Mouse (Mus musculus): ENCODE results near the gene Hoxd11.

Gene Hoxd11

DNA sequence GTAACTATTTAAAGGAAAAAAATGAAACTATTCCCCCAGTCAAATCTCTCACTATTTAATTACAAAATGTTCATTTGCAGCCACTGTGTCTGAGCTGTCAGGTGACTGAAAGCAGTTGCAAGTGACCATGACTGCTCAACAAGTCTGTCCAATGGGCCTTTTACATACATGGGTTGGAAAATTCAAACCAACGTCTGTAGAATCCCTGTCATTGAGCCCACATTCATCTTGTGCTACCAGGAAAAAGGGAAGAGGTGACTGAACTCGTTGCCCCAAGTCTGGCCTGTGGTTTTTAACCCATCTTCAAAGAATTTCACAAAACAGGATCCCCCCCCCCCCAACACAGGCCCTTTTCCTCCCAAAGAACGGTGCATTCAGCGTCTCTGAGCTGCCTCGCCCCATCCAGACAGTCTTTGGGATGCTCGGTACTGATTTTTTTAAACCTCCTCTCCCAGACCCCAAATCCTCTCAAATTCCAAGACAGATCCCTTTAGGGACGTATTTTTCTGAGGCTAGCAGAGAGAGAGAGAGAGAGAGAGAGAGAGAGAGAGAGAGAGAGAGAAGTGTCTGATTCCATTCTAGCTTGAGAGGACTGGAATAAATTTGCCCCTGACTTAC, 16.6 kb downstream of the Hoxd11 start:
- no peak for DNase-seq (ENCODE audit: low spot score)

GRCm38 (mm10) chr2:74696442-74697335, 17.3 kb downstream of the Hoxd11 start:
- no peak for DNase-seq (ENCODE audit: low spot score)

- DNase-seq (ENCODE audit: low spot score): no peak
These were observed 18.3 kb downstream of the Hoxd11 start, which contains the start of gene Hoxd9 for GRCm38 (mm10) chr2:74697567-74698121. Gene Hoxd9, plus strand, starts transcription at chr2:74697727.

- no peak for DNase-seq (ENCODE audit: low spot score)
These were observed 19.1 kb downstream of the Hoxd11 start for GRCm38 (mm10) chr2:74698201-74699052.

DNA sequence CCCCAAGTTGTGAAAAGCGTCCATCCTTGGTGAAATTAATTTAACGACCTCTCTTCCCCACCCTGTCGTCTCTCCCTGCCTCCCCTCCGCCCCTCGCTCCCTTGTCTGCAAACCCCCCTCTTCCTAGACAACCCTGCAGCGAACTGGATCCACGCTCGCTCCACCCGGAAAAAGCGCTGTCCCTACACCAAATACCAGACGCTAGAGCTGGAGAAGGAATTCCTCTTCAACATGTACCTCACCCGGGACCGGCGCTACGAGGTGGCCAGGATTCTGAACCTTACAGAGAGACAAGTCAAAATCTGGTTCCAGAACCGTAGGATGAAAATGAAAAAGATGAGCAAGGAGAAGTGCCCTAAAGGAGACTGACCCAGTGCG, 19.7 kb downstream of the Hoxd11 start:
- DNase-seq (ENCODE audit: low spot score): no peak

DNA sequence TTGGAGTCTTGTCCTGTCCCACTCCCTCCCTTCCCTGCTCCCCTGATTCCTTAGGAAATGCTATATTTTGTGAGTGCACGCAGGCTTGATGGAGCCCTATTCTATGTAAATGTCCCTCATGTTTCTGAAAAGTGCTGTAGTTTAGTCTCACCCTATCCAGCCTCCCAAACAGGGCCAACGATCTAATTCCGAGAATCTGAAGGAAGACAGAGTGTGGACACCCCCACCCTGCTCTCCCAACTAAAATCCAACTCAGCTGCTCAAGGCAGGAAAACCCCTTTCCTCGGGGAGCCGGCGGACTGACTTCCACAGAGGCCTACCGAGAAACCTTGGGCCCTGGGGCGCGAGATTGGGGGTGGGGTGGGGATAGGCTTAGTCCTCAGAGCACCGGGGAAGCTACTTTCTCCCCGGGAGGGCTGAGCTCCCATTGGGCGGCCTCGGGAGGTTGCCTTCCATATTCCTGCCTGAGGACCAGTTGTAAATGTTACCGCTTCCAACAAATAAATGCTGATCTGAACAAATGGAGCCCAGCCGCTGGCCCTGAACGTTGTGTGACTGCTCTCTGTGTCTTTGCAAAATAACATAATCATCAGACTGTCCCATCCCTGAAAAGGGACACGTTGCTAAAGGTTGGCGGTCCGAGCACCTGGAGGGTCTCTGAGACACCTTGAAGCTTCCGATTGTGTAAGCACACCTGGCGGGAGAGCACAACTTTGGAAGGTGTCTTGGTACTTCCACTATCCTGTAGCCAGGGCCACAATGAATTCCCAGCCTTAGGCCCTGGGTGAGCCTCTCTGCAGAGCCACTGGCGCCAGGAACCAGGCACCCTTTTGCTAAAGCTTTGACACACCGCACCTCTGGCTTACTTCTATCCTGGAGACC, 20.5 kb downstream of the Hoxd11 start:
- DNase-seq (ENCODE audit: low spot score): no peak

DNA sequence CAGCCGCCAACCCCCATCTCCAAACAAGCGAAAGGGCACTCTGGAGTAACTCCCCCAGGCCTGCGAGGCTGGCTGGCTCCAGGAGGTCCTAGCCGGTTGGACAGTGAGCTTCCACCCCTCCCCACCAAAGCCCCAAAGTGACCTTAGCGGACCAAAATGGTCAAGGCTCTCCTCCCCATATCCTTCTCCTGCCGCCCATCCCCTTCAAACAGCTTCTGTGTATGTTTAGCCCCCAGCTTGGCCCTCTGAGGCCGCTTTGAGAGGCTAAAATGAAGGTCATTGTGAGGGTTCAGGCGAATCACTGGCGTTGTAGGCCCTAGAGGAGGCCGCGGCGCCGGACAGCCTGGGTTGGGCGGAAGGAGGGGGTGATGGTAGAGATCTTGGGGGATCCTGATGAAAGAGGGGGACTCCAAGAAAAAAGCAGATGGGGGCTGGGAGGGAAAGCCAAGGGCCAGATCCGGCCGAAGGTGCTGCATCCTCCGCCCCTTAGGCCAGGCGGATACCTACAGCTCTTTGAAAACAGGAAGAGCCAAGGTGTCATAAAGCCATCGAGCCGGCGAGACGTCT, 21.3 kb downstream of the Hoxd11 start:
- DNase-seq (ENCODE audit: low spot score): no peak

DNA sequence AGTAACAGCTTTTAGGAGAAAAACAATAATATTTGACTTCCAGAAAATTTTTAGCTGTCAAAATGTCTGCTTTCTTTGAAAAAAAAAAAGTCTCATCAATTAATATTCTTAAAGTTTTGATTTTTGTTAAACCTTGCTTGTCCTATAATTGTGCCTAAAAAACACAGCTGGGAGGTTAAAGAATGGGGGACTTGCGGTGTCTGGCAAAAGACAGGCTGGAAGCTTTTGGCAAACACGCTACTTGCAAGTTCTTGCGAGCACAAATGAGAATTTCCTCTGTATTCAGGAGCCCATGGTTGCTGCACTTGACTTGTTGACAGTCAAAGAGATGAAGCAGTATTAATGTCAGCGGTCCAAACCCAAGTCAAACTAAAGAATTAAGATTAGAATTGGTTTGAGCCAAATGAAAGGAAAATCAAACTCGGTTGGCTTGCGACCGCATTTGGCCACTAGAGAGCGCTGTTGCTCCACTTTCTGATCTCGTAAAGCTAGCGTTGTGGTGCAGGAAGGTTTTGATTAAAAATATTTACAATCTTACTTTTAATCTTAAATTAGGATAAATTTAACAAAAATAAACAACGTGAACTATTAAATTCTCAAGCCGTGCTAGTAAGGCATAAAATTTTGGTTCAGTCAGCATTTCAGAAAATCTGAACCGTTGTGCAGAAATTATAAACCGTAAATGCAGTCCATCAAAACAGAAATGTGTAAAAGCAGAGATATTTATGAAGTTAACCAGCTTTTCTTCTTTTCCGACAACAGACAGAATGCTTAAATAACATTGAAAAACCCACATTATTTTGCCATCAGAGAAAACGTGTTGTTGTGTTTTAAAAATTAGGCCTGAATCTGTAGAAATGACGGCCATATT, 22.8 kb downstream of the Hoxd11 start:
- DNase-seq (ENCODE audit: low spot score): peak; percentile 66

DNA sequence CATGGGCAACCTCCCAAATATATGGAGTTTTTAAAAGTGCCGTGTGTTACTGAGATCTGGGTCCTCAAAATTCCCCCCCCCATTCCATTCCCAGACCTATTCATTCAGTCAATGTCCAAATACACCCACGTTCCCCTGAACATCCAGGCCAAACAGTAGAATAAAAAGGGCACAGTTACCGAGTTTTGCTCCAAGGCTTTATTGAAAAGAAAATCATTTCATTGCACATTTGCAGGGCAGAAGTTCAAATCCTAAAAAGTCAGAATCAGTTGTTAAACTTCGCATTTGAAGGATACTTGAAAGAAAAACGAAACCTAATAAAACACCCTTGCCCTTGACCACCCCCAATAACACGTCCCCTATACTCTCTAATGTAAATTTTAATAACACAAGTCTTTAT, 23.5 kb downstream of the Hoxd11 start:
- DNase-seq (ENCODE audit: low spot score): no peak

DNA sequence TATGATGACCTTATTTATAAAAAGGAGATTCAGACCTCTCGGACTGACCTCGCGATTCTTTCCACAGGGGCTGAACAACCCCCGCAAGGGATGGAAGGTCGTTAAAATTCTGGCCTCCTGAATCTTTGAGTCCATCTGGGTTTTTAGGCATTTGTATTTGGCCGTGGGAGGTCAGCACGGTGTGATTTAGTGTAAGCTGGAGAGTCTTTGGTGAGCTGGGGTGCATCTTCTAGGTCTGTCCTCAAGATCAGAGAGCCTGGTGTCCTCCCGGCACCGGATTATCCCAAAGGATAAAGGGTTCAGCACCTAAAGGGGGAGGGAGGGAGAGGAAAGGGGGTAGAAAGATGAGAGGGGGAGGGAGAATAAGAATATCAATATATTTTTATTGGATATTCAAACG, 24.0 kb downstream of the Hoxd11 start:
- DNase-seq (ENCODE audit: low spot score): no peak

GRCm38 (mm10) chr2:74703720-74704392, 24.5 kb downstream of the Hoxd11 start:
- DNase-seq (ENCODE audit: low spot score): no peak

DNA sequence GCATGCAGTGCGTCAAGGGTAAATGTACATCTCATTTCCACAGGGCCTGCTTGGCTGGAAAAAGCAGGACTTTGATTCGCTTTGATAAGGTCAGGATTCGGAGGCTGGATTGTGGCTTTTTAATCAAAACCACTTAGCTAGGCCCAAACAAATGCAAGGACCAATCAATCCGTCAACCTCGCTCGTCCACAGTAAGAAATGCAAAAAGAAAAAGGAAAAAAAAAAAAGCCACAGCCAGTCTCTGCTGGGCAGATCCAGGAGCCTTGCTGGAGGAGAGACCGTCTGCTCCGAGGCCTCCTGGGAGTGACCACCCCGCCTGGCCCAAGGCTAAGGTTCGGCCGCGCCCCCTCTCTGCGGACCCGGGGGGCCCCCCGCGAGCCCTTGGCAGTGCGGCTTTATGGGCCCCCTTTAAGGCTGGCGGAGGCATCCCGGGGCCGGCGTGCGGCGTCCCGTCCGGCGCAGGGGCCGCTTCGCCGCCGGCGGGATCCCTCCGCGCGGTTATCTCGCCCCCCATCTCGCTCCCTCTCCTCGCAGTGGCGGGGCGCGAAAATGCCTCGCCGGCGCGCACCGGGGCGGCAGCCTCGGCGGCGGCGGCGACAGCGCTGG, 25.1 kb downstream of the Hoxd11 start, which contains the start of gene Hoxd8:
Gene Hoxd8, plus strand, starts transcription at position 223 of the 606 bp plus-strand sequence.
- no peak for DNase-seq (ENCODE audit: low spot score)

DNA sequence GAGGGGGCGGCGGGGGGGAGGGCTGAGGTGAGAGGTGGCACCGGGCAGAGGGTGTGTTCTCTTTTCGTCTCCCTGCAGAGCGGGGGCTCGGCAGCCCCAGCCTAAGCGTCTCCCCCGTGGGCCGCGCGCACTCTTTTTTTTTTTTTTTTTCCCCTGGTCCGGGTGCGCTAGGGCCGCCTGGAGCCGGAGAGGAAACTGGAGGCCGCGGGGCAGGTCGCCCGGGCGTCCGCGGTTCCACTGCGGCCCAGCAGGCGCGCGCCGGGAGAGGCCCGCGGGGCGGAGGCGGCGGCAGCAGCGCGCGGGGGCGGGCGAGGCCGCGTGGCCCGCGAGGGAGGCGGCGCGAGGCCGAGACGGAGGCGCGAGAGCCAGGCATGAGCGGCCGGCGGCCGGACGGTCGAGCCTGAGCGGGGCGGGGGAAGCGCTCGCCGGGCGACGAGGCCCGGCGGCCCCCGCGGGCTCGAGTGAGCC, 25.7 kb downstream of the Hoxd11 start:
- DNase-seq (ENCODE audit: low spot score): no peak

DNA sequence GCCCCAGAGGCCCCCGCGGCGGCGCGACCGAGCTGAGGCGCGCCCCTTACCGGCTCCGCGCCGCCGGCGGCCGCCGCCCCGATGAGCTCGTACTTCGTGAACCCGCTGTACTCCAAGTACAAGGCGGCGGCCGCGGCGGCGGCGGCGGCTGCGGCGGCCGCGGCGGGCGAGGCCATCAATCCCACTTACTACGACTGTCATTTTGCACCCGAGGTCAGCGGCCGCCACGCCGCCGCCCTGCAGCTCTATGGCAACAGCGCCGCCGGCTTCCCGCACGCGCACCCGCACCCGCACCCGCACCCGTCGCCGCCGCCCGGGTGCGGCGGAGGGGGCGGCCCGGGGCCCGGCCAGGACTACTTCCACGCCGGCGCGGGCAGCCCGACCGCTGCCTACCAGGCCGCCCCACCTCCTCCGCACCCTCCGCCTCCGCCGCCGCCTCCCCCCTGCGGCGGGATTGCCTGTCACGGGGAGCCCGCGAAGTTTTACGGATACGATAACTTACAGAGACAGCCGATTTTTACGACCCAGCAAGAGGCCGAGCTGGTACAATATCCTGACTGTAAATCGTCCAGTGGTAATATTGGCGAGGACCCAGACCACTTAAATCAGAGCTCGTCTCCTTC, 26.2 kb downstream of the Hoxd11 start:
- DNase-seq (ENCODE audit: low spot score): no peak

DNA sequence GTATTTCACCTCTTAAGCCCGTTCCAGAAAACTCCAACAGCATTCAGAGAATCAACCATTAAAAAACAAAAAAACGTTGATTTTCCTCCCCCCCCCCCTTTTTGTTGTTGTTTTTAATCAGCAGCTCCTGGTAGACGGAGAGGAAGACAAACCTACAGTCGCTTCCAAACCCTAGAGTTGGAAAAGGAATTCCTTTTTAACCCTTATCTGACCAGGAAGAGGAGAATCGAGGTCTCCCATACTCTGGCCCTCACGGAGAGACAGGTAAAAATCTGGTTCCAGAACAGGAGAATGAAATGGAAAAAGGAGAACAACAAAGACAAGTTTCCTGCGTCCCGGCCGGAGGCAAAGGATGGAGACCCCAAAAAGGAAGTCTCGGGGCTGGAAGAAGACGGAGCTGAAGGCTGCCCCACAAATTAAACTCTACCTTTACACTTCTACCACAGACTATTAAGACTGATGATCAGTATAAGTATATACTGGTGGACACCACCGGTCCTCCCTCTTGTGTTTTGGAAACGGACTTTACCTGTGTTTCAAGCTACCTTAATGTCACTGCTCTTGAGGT, 27.1 kb downstream of the Hoxd11 start:
- no peak for DNase-seq (ENCODE audit: low spot score)

DNA sequence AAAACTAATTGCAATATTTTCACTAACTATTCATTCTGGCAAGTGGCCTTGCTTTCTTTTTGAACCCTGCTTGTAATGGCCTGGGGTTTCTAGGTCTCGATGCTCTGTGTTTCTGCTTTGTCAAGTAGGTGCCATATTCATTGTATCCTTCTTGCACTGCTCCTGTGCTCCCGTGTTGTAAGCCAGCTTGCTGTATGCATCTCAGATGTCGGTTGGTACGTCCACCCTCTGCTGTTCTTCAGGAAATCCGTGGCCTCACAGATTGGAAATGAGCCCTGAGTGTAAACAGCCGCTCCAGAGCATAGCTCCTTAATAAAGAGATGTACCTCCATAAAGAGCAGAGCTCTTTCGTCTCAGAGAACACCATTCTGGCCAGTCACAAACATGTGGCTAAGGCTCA, 28.2 kb downstream of the Hoxd11 start:
- no peak for DNase-seq (ENCODE audit: low spot score)

DNA sequence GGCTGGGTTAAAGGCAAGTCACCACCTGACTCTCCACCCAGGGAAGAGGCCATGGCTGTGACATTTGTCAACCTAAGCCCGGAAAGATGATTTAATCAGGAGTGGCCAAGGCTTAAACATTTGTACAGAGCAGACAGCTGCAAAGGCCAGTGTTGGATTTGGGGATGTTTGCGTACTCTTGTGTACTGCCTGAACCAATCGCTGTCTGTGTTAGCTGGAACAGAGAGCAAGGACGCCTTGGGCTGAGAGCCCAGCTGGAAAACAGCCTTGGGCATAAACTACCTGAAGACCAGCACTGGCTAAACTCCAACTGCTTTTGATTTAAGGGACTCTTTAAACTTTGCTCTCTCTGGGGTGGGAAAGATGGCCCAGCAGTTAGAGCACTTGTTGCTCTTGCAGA, 29.3 kb downstream of the Hoxd11 start:
- no peak for DNase-seq (ENCODE audit: low spot score)

Measured in lung, postnatal 25 days (tissue).